ENCODE assay signal across 12 mouse cellular contexts in genomic region chr5:35898994-35899393, GRCm38 (mm10).
"Had no signal": no experiment of that assay in that cellular context is flagged by ENCODE, and none has a peak within 500 bp of the region (broad histone marks: within the 10 kb centered on the region; RNA-seq: fewer than 3 reads in every experiment).

No protein-coding gene starts in this region.

- H3K36me3 ChIP-seq: limb, embryonic 13.5 days; midbrain, embryonic 12.5 days; neural tube, embryonic 13.5 days had no signal

- H3K4me3 ChIP-seq: limb, embryonic 13.5 days; midbrain, embryonic 12.5 days; neural tube, embryonic 13.5 days had no signal

- H3K4me2 ChIP-seq: limb, embryonic 13.5 days; midbrain, embryonic 12.5 days; neural tube, embryonic 13.5 days had no signal

- H3K27ac ChIP-seq: limb, embryonic 13.5 days; liver, embryonic 14.5 days; midbrain, embryonic 12.5 days; neural tube, embryonic 13.5 days had no signal

- DNase-seq: kidney, postnatal 14 days; left cerebral cortex, postnatal 4 days; lung, adult 18-20 months; lung, postnatal 4 days; right cerebral cortex, adult 18-20 months; right cerebral cortex, postnatal 25 days; thymus, postnatal 4 days had no signal

- ATAC-seq: midbrain, embryonic 16.5 days had no signal

- H3K27me3 ChIP-seq: limb, embryonic 13.5 days; neural tube, embryonic 13.5 days had no signal

- H3K9ac ChIP-seq: limb, embryonic 13.5 days; liver, embryonic 14.5 days; midbrain, embryonic 12.5 days; neural tube, embryonic 13.5 days had no signal

- H3K9me3 ChIP-seq: limb, embryonic 13.5 days; midbrain, embryonic 12.5 days; neural tube, embryonic 13.5 days had no signal
